Mouse (Mus musculus) lung, postnatal 0 days (tissue): ENCODE measurements around the gene Hmgcs1. TPM values are rescaled to one million over a fixed set of nuclear protein-coding genes. Genes with fewer than 3 reads are reported as not detected.
"Not testable (repeated sequence)": the region's sequence is repeated elsewhere in the genome, so short reads cannot be mapped to it uniquely, and the experiment has no call there.

Source experiments
- ATAC-seq: fragments of 200-750 bp; cut with Nextera tagmentation; 2 replicates; pipeline ENCODE4 v1.8.0; 2017; ENCODE audit warnings: moderate library complexity
- DNase-seq: peaks from one replicate; pipeline ENCODE4 v3.0.0-alpha.2; 2016; ENCODE audit warnings: low spot score
- H3K27ac ChIP-seq: fragments of 300-500 bp; sonication (generic); 2 replicates; pipeline ENCODE4 v1.5.1; 2014; ENCODE audit warnings: antibody characterized with exemption, mild to moderate bottlenecking, low read length, mixed read lengths
- H3K27me3 ChIP-seq: fragments of 300-500 bp; sonication (generic); replicated peaks from 2 replicates; pipeline ENCODE4 v1.6.1; 2014; ENCODE audit warnings: low read length, mixed read lengths; ENCODE audit not compliant: insufficient read depth
- H3K36me3 ChIP-seq: fragments of 300-500 bp; sonication (generic); 2 replicates; pipeline ENCODE4 v1.6.1; 2014; ENCODE audit warnings: low read length, mixed read lengths; ENCODE audit not compliant: insufficient read depth
- H3K4me1 ChIP-seq: fragments of 300-500 bp; sonication (generic); 2 replicates; pipeline ENCODE4 v1.6.1; 2014; ENCODE audit warnings: antibody characterized with exemption, low read depth, low read length, mixed read lengths; ENCODE audit not compliant: insufficient read depth
- H3K4me2 ChIP-seq: fragments of 300-500 bp; sonication (generic); replicated peaks from 2 replicates; pipeline ENCODE4 v1.6.1; 2014; ENCODE audit warnings: low read depth, mild to moderate bottlenecking, low read length, moderate library complexity, mixed read lengths
- H3K4me3 ChIP-seq: fragments of 300-500 bp; sonication (generic); 2 replicates; pipeline ENCODE4 v1.5.1; 2014; ENCODE audit warnings: low read depth, low read length
- H3K9ac ChIP-seq: fragments of 300-500 bp; sonication (generic); replicated peaks from 2 replicates; pipeline ENCODE4 v1.6.1; 2014; ENCODE audit warnings: low read depth, mild to moderate bottlenecking
- H3K9me3 ChIP-seq: fragments of 300-500 bp; sonication (generic); 2 replicates; pipeline ENCODE4 v1.6.1; 2016; ENCODE audit warnings: low read length, mixed read lengths
- CTCF ChIP-seq: IDR thresholded peaks from 2 replicates; pipeline ENCODE4 v1.5.1; 2016; ENCODE audit warnings: antibody characterized with exemption, mild to moderate bottlenecking
- EP300 ChIP-seq: IDR thresholded peaks from 2 replicates; pipeline ENCODE4 v1.6.1; 2016; ENCODE audit warnings: antibody characterized with exemption, mild to moderate bottlenecking, control low read depth
- WGBS: fragments of 180-500 bp; shearing (Covaris S2); extraction: QIAGEN DNeasy Blood & Tissue Kit; methylation state at CpG from one replicate; pipeline ENCODE4 v1.1.7; 2014; 5-methylcytosine and 5-hydroxymethylcytosine counted together
- polyA plus RNA-seq: library from polyadenylated mRNA; unstranded; fragments of >200 nt; fragmentation: Nextera tagmentation; extraction: Ambion mirVana; gene quantifications from 2 replicates; pipeline ENCODE4 v1.2.1, GENCODE M21; 2015

Hmgcs1 gene
- polyA plus RNA-seq, 1 experiment from 2014 or later = 95.4 TPM

DNA sequence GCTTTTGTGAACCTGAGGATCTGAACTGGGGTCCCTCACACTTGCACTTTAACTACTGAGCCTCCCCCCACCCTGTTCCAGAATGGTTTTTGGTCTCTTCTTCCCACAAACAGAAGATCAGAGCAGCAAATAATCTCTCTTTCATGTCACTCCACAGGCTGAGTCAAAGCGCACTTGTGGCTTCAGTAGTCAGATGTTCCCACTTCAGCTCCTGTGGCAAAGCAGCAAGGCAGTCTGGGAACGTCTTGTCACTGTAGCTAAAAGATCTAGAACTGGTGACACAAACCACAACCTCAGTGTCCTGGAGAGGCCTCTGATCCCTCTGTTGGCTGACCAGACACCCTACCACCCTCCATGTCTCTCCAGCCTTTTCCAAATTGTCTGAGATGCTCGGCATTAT is 9.0 kb upstream of the Hmgcs1 start:
- TF ChIP-seq EP300 (no peak), CTCF (no peak)
- WGBS = 61% methylated on average over 3 of the region's 3 CpGs
- no peak for DNase-seq
- H3K27ac ChIP-seq = no peak overlapping the region
- H3K9me3 ChIP-seq = no peaks in the 10 kb centered on the region
- ATAC-seq = no peak
- H3K4me1 ChIP-seq = no peaks in the 10 kb centered on the region
- H3K27me3 ChIP-seq = no peaks in the 10 kb centered on the region
- H3K4me2 ChIP-seq = no peak overlapping the region
- H3K36me3 ChIP-seq = no peaks in the 10 kb centered on the region
- no peak overlapping the region for H3K4me3 ChIP-seq
- H3K9ac ChIP-seq = no peak overlapping the region

DNA sequence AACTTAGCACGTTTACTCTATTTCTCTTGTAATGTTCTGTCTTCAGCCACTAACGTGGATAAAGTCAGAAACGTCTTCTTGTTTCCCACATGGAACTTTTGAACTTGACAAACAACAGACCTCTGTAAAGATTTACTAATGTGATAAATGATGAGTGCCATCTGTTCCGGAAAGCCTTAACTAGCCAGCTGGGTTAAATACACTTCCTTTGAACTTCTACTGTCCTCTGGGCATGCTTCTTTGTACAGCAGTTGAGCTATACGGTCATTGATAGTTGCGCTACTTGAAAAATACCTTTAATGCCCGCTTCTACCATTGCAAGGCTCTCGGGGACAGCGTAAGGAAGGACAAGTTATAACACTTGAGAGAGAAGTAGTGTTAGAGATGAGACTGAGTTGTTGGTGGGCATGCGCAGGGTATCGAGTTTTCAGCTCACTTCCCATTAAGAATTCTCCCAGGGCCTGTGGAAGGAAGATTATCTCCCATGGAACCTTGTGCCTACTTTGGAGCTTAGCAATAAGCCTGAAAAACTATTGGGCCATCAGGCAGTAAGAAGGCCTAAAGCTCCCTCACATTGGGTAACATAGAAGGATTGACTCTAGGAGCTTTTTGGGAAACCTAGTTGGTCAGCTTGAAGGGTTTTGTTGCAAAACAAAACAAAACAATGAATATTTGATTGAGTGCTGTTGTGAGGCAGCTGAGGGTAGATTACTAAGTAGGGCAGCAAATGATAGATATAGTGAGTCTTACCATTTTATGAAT is 5.6 kb upstream of the Hmgcs1 start:
- no peaks in the 10 kb centered on the region for H3K4me1 ChIP-seq
- TF ChIP-seq CTCF (no peak), EP300 (0 out of 2 replicates have a peak, but pooled peaks have one; percentile 35)
- ATAC-seq (peak; percentile 57), DNase-seq (peak; percentile 61)
- no peaks in the 10 kb centered on the region for H3K36me3 ChIP-seq
- no peak overlapping the region for H3K27ac ChIP-seq
- no peaks in the 10 kb centered on the region for H3K9me3 ChIP-seq
- H3K9ac ChIP-seq = no peak overlapping the region
- 57% methylated on average over 11 of the region's 11 CpGs for WGBS
- H3K27me3 ChIP-seq = no peaks in the 10 kb centered on the region
- H3K4me3 ChIP-seq = no peak overlapping the region
- H3K4me2 ChIP-seq = no peak overlapping the region

DNA sequence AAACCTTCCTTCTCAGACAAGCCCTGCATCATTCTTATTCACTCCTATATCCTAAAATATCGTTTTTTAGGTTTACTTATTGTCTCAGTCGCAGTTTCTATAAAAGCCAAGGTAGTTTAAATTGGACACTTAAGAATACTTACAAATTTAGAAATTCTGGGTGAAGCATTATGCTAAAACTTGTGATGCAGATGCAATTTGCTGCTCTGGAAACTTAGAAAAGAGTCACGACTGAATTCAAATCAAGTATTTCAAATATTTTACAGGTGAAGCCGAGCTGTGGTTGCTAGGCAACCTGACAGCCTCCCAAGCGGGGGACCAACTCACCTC is 505 bp upstream of the Hmgcs1 start:
- 6% methylated on average over 5 of the region's 5 CpGs for WGBS
- peak overlapping the region; percentile 39; the same call in 1 of the 2 replicates for H3K4me2 ChIP-seq
- H3K27ac ChIP-seq = no peak overlapping the region
- H3K9ac ChIP-seq = no peak overlapping the region
- peak overlapping the region; percentile 96 for H3K4me3 ChIP-seq
- no peaks in the 10 kb centered on the region for H3K9me3 ChIP-seq
- no peaks in the 10 kb centered on the region for H3K36me3 ChIP-seq
- no peak for ATAC-seq
- H3K4me1 ChIP-seq = peaks cover 5% of the 10 kb centered on the region; the same call in 1 of the 2 replicates
- DNase-seq = no peak
- H3K27me3 ChIP-seq = no peaks in the 10 kb centered on the region
- no peak for TF ChIP-seq CTCF
- TF ChIP-seq EP300 = no peak

DNA sequence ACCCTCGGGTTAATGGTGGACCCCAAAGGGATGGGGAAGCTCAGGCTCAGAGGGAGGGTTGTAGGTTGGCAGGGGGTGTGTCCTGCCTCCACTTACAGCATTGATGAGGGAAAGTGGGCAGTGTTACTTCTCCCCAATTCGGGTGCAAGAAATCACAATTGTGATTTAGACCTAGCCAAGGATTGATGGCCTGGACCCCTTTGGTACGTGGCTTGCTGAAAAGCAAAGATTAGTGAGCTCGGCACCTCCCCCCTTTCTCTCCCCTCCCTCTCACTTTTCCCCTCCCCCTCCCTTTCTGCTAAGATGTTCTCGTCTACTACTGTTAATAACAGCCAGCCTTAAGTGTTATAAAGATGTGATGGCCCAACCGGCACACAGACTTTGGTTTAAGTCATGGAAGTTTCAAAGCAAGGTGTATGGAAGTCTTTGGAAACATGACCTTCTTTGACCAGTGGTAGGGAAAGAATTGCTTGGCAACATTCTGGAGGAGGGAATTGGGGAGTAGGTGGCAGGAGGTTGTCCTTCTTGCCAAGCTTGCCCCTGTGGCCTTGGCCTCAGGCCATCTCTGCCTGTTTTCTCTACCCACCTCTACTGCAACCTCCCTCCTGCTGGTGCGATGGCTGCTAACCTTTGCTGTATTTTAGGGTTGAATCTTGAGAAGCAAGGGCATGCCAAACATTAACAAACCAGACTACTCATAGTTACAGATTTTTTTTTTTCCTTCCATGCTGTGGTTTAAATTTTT is 869 bp downstream of the Hmgcs1 start:
- ATAC-seq = no peak
- no peak for TF ChIP-seq CTCF
- no peak for TF ChIP-seq EP300
- Histone ChIP-seq H3K4me2 (peak overlapping the region; percentile 82), H3K27ac (peak overlapping the region; percentile 92), H3K27me3 (no peaks in the 10 kb centered on the region), H3K36me3 (no peaks in the 10 kb centered on the region), H3K9me3 (no peaks in the 10 kb centered on the region), H3K4me3 (peak overlapping the region; percentile 96), H3K4me1 (peaks cover 5% of the 10 kb centered on the region; the same call in 1 of the 2 replicates), H3K9ac (peak overlapping the region; percentile 70)
- DNase-seq = peak; percentile 21
- WGBS = under 1% methylated on average over 7 of the region's 7 CpGs

DNA sequence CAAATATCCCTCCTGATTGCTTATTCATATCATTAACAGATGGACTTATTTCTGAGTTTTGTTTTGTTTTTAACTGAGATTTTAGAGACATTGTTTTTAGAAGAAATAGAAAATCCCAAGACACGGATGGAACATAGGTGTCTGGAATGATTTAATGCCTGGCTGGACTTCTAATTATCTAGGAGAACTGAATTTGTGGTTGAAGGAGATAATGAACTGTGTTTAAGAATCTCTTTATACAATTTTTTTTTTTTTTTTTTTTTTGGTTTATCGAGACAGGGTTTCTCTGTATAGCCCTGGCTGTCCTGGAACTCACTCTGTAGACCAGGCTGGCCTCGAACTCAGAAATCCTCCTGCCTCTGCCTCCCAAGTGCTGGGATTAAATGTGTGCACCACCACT is 1.8 kb downstream of the Hmgcs1 start:
- not testable (repeated sequence) for H3K27ac ChIP-seq, H3K9me3 ChIP-seq, H3K4me2 ChIP-seq, H3K4me1 ChIP-seq, H3K4me3 ChIP-seq, H3K9ac ChIP-seq, H3K36me3 ChIP-seq, DNase-seq, ATAC-seq, H3K27me3 ChIP-seq
- WGBS = 80% methylated on average over 3 of the region's 3 CpGs

DNA sequence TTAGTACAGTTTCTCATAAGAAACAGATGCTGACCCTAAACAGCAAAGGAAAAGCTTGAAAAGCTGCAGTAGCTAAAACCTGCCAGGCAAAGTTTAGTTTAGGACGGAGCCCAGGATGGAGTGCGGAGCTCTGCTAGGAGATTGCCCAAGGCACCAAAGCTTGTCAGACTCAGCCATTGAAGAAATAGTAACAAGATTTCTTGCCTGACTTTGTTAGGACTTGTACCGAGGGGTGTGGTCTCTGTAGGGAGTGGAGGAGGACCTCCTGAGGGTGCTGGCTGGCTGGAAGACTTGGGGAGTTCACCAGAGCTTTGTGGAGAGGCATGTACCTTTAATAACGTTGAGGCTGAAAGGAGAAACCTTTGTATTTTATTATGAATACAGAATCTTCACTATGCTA is 5.5 kb downstream of the Hmgcs1 start:
- Histone ChIP-seq H3K4me1 (peaks cover 5% of the 10 kb centered on the region; the same call in 1 of the 2 replicates), H3K9ac (no peak overlapping the region), H3K27ac (no peak overlapping the region), H3K9me3 (no peaks in the 10 kb centered on the region), H3K36me3 (peaks cover 11% of the 10 kb centered on the region; the same call in 1 of the 2 replicates), H3K4me3 (no peak overlapping the region), H3K4me2 (no peak overlapping the region), H3K27me3 (no peaks in the 10 kb centered on the region)
- ATAC-seq (no peak), DNase-seq (no peak)
- 69% methylated on average over 4 of the region's 4 CpGs for WGBS
- TF ChIP-seq CTCF (no peak), EP300 (no peak)
